Mouse (Mus musculus): ENCODE results near the gene Aacs. TPM values are rescaled to one million over a fixed set of nuclear protein-coding genes. Genes with fewer than 3 reads are reported as not detected.

Gene Aacs
- polyA plus RNA-seq, 1 experiment from 2014 or later, result 42.7 TPM

- ATAC-seq (ENCODE audit: insufficient read depth) (no peak), DNase-seq (no peak)
- Histone ChIP-seq H3K4me2 (no peak overlapping the region), H3K9ac (no peak overlapping the region), H3K36me3 (ENCODE audit: insufficient read depth) (peaks cover 11% of the 10 kb centered on the region), H3K9me3 (ENCODE audit: low read depth, low read length) (no peaks in the 10 kb centered on the region), H3K4me1 (ENCODE audit: insufficient read depth) (peaks cover under 1% of the 10 kb centered on the region), H3K27ac (ENCODE audit: low read depth) (no peak overlapping the region), H3K27me3 (ENCODE audit: insufficient read depth, low read length) (no peaks in the 10 kb centered on the region), H3K4me3 (ENCODE audit: low read depth, low read length) (no peak overlapping the region)
- TF ChIP-seq CTCF (IDR thresholded peaks at IDR 0.05; ENCODE audit: low read depth), result no peak
- WGBS, result 78% methylated on average over 3 of the region's 3 CpGs
Measured at GRCm38 (mm10) chr5:125448026-125448425, 27.6 kb upstream of the Aacs start.

GRCm38 (mm10) chr5:125448631-125449030 is 27.0 kb upstream of the Aacs start:
- Histone ChIP-seq H3K9me3 (ENCODE audit: low read depth, low read length) (no peaks in the 10 kb centered on the region), H3K9ac (no peak overlapping the region), H3K36me3 (ENCODE audit: insufficient read depth) (peaks cover 11% of the 10 kb centered on the region), H3K27ac (ENCODE audit: low read depth) (no peak overlapping the region), H3K4me1 (ENCODE audit: insufficient read depth) (no peaks in the 10 kb centered on the region), H3K27me3 (ENCODE audit: insufficient read depth, low read length) (no peaks in the 10 kb centered on the region), H3K4me2 (no peak overlapping the region), H3K4me3 (ENCODE audit: low read depth, low read length) (no peak overlapping the region)
- ATAC-seq (ENCODE audit: insufficient read depth) (no peak), DNase-seq (no peak)
- TF ChIP-seq CTCF (IDR thresholded peaks at IDR 0.05; ENCODE audit: low read depth), result no peak
- WGBS, result 87% methylated on average over 4 of the region's 4 CpGs

GRCm38 (mm10) chr5:125449306-125449705 is 26.3 kb upstream of the Aacs start:
- no peak for DNase-seq
- 75% methylated on average over 5 of the region's 5 CpGs for WGBS
- no peak for TF ChIP-seq CTCF (IDR thresholded peaks at IDR 0.05; ENCODE audit: low read depth)
- Histone ChIP-seq H3K9ac (no peak overlapping the region), H3K4me1 (ENCODE audit: insufficient read depth) (no peaks in the 10 kb centered on the region), H3K4me2 (no peak overlapping the region), H3K36me3 (ENCODE audit: insufficient read depth) (peaks cover 15% of the 10 kb centered on the region), H3K27me3 (ENCODE audit: insufficient read depth, low read length) (no peaks in the 10 kb centered on the region), H3K9me3 (ENCODE audit: low read depth, low read length) (no peaks in the 10 kb centered on the region), H3K4me3 (ENCODE audit: low read depth, low read length) (no peak overlapping the region), H3K27ac (ENCODE audit: low read depth) (no peak overlapping the region)
- no peak for ATAC-seq (ENCODE audit: insufficient read depth)

- ATAC-seq (ENCODE audit: insufficient read depth), result no peak
- no peaks in the 10 kb centered on the region for H3K9me3 ChIP-seq (ENCODE audit: low read depth, low read length)
- WGBS, result 81% methylated on average over 9 of the region's 9 CpGs
- H3K4me3 ChIP-seq (ENCODE audit: low read depth, low read length), result no peak overlapping the region
- H3K27ac ChIP-seq (ENCODE audit: low read depth), result no peak overlapping the region
- no peaks in the 10 kb centered on the region for H3K4me1 ChIP-seq (ENCODE audit: insufficient read depth)
- H3K9ac ChIP-seq, result no peak overlapping the region
- no peak for DNase-seq
- H3K36me3 ChIP-seq (ENCODE audit: insufficient read depth), result peaks cover 37% of the 10 kb centered on the region
- H3K27me3 ChIP-seq (ENCODE audit: insufficient read depth, low read length), result no peaks in the 10 kb centered on the region
- no peak overlapping the region for H3K4me2 ChIP-seq
- no peak for TF ChIP-seq CTCF (IDR thresholded peaks at IDR 0.05; ENCODE audit: low read depth)
Measured at GRCm38 (mm10) chr5:125452573-125452972, 23.0 kb upstream of the Aacs start.

- H3K9me3 ChIP-seq (ENCODE audit: low read depth, low read length), result no peaks in the 10 kb centered on the region
- no peak for DNase-seq
- no peak overlapping the region for H3K9ac ChIP-seq
- 86% methylated on average over 6 of the region's 6 CpGs for WGBS
- H3K4me1 ChIP-seq (ENCODE audit: insufficient read depth), result no peaks in the 10 kb centered on the region
- ATAC-seq (ENCODE audit: insufficient read depth), result no peak
- H3K27ac ChIP-seq (ENCODE audit: low read depth), result no peak overlapping the region
- no peak overlapping the region for H3K4me2 ChIP-seq
- H3K27me3 ChIP-seq (ENCODE audit: insufficient read depth, low read length), result no peaks in the 10 kb centered on the region
- TF ChIP-seq CTCF (IDR thresholded peaks at IDR 0.05; ENCODE audit: low read depth), result no peak
- H3K36me3 ChIP-seq (ENCODE audit: insufficient read depth), result peaks cover 46% of the 10 kb centered on the region
- H3K4me3 ChIP-seq (ENCODE audit: low read depth, low read length), result no peak overlapping the region
Measured at GRCm38 (mm10) chr5:125456100-125456499, 19.5 kb upstream of the Aacs start.

- no peak for TF ChIP-seq CTCF (IDR thresholded peaks at IDR 0.05; ENCODE audit: low read depth)
- Histone ChIP-seq H3K4me2 (no peak overlapping the region), H3K9me3 (ENCODE audit: low read depth, low read length) (no peaks in the 10 kb centered on the region), H3K4me3 (ENCODE audit: low read depth, low read length) (no peak overlapping the region), H3K9ac (no peak overlapping the region), H3K27ac (ENCODE audit: low read depth) (no peak overlapping the region), H3K4me1 (ENCODE audit: insufficient read depth) (no peaks in the 10 kb centered on the region), H3K27me3 (ENCODE audit: insufficient read depth, low read length) (no peaks in the 10 kb centered on the region), H3K36me3 (ENCODE audit: insufficient read depth) (peaks cover 40% of the 10 kb centered on the region)
- 82% methylated on average over 6 of the region's 6 CpGs for WGBS
- DNase-seq, result no peak
- ATAC-seq (ENCODE audit: insufficient read depth), result no peak
Measured at GRCm38 (mm10) chr5:125457538-125457937, 18.1 kb upstream of the Aacs start.

GRCm38 (mm10) chr5:125460574-125460973 is 15.0 kb upstream of the Aacs start:
- Histone ChIP-seq H3K36me3 (ENCODE audit: insufficient read depth) (peaks cover 18% of the 10 kb centered on the region; the same call in 1 of the 2 replicates), H3K9ac (no peak overlapping the region), H3K4me3 (ENCODE audit: low read depth, low read length) (no peak overlapping the region), H3K4me2 (no peak overlapping the region), H3K4me1 (ENCODE audit: insufficient read depth) (0 out of 2 replicates have a peak, but pooled peaks cover 3% of the 10 kb centered on the region), H3K9me3 (ENCODE audit: low read depth, low read length) (no peaks in the 10 kb centered on the region), H3K27ac (ENCODE audit: low read depth) (no peak overlapping the region), H3K27me3 (ENCODE audit: insufficient read depth, low read length) (no peaks in the 10 kb centered on the region)
- TF ChIP-seq CTCF (IDR thresholded peaks at IDR 0.05; ENCODE audit: low read depth), result 0 out of 2 replicates have a peak, but pooled peaks have one; percentile 8
- DNase-seq (no peak), ATAC-seq (ENCODE audit: insufficient read depth) (no peak)
- WGBS, result 73% methylated on average over 3 of the region's 3 CpGs

Measured in lung, embryonic 14.5 days (tissue).